Mouse (Mus musculus): ENCODE results near the gene Cxcl14.

DNA sequence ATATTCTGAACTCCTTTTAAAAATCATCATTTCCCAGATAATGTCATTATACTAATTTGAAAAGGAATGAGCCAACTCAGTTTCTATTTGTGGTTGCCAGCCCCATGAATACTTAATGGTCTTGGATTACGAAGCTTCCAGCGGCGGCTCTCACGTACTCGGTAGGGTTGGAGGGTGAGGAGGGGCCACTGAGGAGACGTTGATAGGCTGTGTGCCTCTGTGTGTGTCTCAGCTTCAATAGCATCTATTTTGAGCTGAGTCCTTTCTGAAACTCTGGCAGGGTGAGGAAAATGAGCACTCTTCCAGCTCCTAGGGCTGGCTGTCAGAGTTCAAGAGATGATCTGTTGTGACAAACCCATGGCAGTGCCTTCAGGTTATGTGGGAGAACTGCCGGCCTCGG lies 40.6 kb upstream of the Cxcl14 start:
- TF ChIP-seq CTCF (IDR thresholded peaks at IDR 0.05; ENCODE audit: borderline replicate concordance, extremely low read depth, insufficient read depth, insufficient read length) (no peak), POLR2A (IDR thresholded peaks at IDR 0.05; ENCODE audit: borderline replicate concordance, extremely low read depth, insufficient read depth, insufficient read length, poor library complexity, severe bottlenecking) (no peak)

Measured in brain, embryonic 14.5 days (tissue).